Mouse (Mus musculus) heart, adult 2 months (tissue): ENCODE data around the gene Ttf1.

Experiments used
- CTCF ChIP-seq: fragments of 200-600 bp; IDR thresholded peaks from 2 replicates; pipeline ENCODE4 v1.8.1; 2022; ENCODE audit warnings: antibody characterized with exemption, mild to moderate bottlenecking, moderate library complexity
- EP300 ChIP-seq: fragments of 200-500 bp; IDR thresholded peaks from 2 replicates; pipeline ENCODE4 v1.6.1; 2011; ENCODE audit warnings: low read depth, low read length, control low read depth; ENCODE audit not compliant: insufficient read depth
- POLR2A ChIP-seq: fragments of 200-500 bp; IDR thresholded peaks from 2 replicates; pipeline ENCODE4 v1.6.1; 2011; ENCODE audit warnings: mild to moderate bottlenecking, low read depth, low read length, control low read depth; ENCODE audit not compliant: insufficient read depth

GRCm38 (mm10) chr2:29030048-29030734, 29.9 kb upstream of the Ttf1 start:
- no peak for TF ChIP-seq CTCF
- TF ChIP-seq POLR2A: no peak
- TF ChIP-seq EP300: no peak
